Mouse (Mus musculus) lung, adult 2 months (tissue): ENCODE measurements around the gene Atat1.

Source experiments
- CTCF ChIP-seq: fragments of 200-500 bp; IDR thresholded peaks from 2 replicates; pipeline ENCODE4 v1.5.1; 2011; ENCODE audit warnings: mild to moderate bottlenecking, low read length, control low read depth; ENCODE audit not compliant: insufficient read depth
- POLR2A ChIP-seq: fragments of 200-500 bp; IDR thresholded peaks from 2 replicates; pipeline ENCODE4 v1.6.1; 2011; ENCODE audit warnings: low read depth, mild to moderate bottlenecking, control low read depth, low read length, borderline replicate concordance; ENCODE audit errors: extremely low read depth

- TF ChIP-seq CTCF (no peak), POLR2A (no peak)
Observed at GRCm38 (mm10) chr17:35900636-35901035, 9.2 kb downstream of the Atat1 start.
